Mouse (Mus musculus) E14TG2a.4 (cell line): ENCODE data around the gene Pigu.

Experiments used
- CTCF ChIP-seq: conservative IDR thresholded peaks from 2 replicates; pipeline ENCODE4 v1.5.1; 2014; ENCODE audit warnings: low read length
- NANOG ChIP-seq: IDR thresholded peaks from 2 replicates; pipeline ENCODE4 v1.6.1; 2014; ENCODE audit warnings: borderline replicate concordance, low read length, mixed read lengths
- POU5F1 ChIP-seq: IDR thresholded peaks from 2 replicates; pipeline ENCODE4 v1.6.1; 2014; ENCODE audit warnings: low read length, borderline replicate concordance

DNA sequence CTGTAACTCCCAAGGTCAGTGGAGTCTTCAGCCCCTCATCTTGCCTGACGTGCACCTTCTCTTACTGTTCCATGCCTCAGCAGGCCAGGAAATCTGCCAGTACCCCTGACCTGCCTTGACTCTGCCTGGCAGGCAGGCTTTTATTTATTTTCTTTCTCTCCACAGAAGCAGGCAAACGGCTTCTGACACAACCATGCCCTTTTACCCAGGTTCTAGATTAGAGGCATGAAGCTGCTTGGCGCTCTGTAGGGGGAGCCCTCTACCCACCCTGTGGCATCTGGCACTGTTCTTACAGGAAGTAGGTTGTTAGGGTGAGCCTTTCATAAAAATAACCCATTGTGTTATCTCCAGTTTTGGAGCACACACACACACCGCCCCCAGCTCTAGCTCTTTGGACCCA is 116.3 kb downstream of the Pigu start:
- TF ChIP-seq CTCF (peak; percentile 15; the same call in 1 of the 2 replicates), POU5F1 (no peak), NANOG (no peak)
